Mouse (Mus musculus): ENCODE measurements around the gene Btbd9. TPM values are rescaled to one million over a fixed set of nuclear protein-coding genes. Genes with fewer than 3 reads are reported as not detected.

The Btbd9 gene
- total and polyA plus RNA-seq, 2 experiments from 2014 or later = 85.5 to 138 TPM

DNA sequence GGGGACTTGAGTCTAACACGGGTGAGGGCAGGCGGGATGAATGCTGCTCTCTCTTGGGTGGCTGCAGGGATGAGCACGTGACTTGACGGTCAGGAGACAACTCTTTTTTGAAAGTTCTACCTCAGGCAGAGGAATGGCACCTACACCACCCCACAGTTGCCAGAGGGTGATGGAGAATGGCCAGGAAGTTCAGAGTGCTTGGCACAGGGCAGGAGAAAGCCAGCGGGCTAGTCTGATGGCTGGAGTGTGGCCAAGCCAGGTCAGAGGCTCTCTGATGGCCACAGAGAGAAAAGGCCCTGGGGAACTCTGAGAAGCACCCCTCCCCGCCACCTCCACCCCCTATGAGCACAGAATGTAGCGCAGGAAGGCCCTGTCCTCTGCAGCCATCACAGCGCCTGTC is 366.0 kb downstream of the Btbd9 start:
- WGBS = 91% methylated on average over 8 of the region's 8 CpGs
- H3K9me3 ChIP-seq (ENCODE audit: low read length) = no peaks in the 10 kb centered on the region
- H3K27ac ChIP-seq (ENCODE audit: low read depth, low read length) = no peak overlapping the region
- H3K27me3 ChIP-seq (ENCODE audit: insufficient read depth, low read length) = no peaks in the 10 kb centered on the region
- peaks cover 12% of the 10 kb centered on the region for H3K36me3 ChIP-seq (ENCODE audit: insufficient read depth, low read length)
- no peak for DNase-seq (ENCODE audit: low spot score)
- TF ChIP-seq CTCF (IDR thresholded peaks at IDR 0.05) = no peak
- H3K4me2 ChIP-seq (ENCODE audit: low read depth, low read length, poor library complexity, severe bottlenecking) = no peak overlapping the region
- peaks cover 4% of the 10 kb centered on the region for H3K4me1 ChIP-seq (ENCODE audit: insufficient read depth, low read length)
- no peak for ATAC-seq (ENCODE audit: low FRiP score)
- H3K4me3 ChIP-seq (ENCODE audit: low read depth, low read length) = no peak overlapping the region
- H3K9ac ChIP-seq (replicated peaks; ENCODE audit: low read length, poor library complexity, severe bottlenecking) = no peak overlapping the region

DNA sequence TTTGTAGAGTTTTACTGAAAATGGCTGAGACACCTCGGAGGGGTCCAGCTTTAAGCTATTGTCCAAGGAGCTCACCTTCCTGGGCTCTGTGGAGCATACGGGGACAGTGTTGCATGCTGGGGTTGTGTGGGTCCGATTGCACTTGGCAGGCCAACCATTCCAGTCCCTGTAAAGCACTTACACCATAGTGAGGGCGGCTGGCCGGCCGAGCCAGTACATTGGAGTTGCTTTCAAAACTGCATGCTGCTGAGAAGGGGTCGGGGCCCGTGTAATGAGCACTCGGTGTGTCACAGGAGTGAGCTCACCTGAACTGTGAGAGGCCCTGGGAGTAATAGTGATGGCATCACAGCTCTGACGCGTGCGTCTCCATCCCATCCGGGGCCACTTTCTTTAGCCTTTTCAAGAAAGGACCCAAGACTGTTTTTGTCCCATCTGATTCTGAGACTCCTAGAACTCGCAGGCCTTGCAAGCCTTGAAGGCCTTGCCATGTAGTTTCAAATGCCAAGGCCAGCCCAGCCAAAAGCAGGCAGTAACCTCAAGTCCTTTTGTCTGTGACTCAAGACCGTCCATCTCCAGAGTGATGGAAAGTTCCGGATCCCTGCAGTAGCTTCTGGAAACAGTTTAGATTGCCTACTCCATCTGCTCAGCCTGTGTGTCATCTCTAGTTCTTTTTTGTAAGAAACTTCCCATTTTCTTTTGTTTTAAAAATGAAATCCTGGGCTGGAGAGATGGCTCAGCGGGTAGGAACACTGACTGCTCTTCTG is 371.0 kb downstream of the Btbd9 start:
- Histone ChIP-seq H3K27ac (ENCODE audit: low read depth, low read length) (no peak overlapping the region), H3K27me3 (ENCODE audit: insufficient read depth, low read length) (no peaks in the 10 kb centered on the region), H3K36me3 (ENCODE audit: insufficient read depth, low read length) (peaks cover 7% of the 10 kb centered on the region), H3K9ac (replicated peaks; ENCODE audit: low read length, poor library complexity, severe bottlenecking) (0 out of 2 replicates have a peak overlapping the region, but pooled peaks have one; percentile 24), H3K4me3 (ENCODE audit: low read depth, low read length) (no peak overlapping the region), H3K4me2 (ENCODE audit: low read depth, low read length, poor library complexity, severe bottlenecking) (no peak overlapping the region), H3K4me1 (ENCODE audit: insufficient read depth, low read length) (peaks cover 25% of the 10 kb centered on the region), H3K9me3 (ENCODE audit: low read length) (no peaks in the 10 kb centered on the region)
- DNase-seq (ENCODE audit: low spot score) = no peak
- TF ChIP-seq CTCF (IDR thresholded peaks at IDR 0.05) = no peak
- WGBS = 88% methylated on average over 17 of the region's 17 CpGs
- no peak for ATAC-seq (ENCODE audit: low FRiP score)

DNA sequence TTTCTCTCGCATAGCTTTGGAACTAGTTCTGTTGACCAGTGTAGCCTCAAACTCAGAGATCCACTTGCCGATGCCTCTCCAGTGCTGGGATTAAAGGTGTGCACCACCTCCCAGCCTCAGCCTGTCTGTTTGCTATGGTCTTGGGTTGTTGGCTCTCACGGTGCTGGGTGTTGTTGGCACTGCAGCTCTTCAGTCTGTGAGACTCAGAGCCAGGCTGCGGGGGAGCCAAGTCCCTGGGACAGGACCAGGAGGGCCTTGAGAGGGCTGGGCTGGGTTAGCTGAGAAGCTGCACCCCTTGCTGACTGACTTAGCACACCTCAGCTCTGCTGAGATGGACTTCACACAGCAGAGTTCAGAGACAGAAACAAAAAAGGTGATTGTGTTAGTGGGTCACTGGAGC is 376.0 kb downstream of the Btbd9 start:
- H3K9ac ChIP-seq (replicated peaks; ENCODE audit: low read length, poor library complexity, severe bottlenecking) = no peak overlapping the region
- no peak for TF ChIP-seq CTCF (IDR thresholded peaks at IDR 0.05)
- no peak for ATAC-seq (ENCODE audit: low FRiP score)
- DNase-seq (ENCODE audit: low spot score) = no peak
- 59% methylated on average over 4 of the region's 4 CpGs for WGBS
- H3K27ac ChIP-seq (ENCODE audit: low read depth, low read length) = no peak overlapping the region
- no peak overlapping the region for H3K4me3 ChIP-seq (ENCODE audit: low read depth, low read length)
- no peak overlapping the region for H3K4me2 ChIP-seq (ENCODE audit: low read depth, low read length, poor library complexity, severe bottlenecking)
- no peaks in the 10 kb centered on the region for H3K27me3 ChIP-seq (ENCODE audit: insufficient read depth, low read length)
- H3K36me3 ChIP-seq (ENCODE audit: insufficient read depth, low read length) = no peaks in the 10 kb centered on the region
- no peaks in the 10 kb centered on the region for H3K9me3 ChIP-seq (ENCODE audit: low read length)
- peaks cover 34% of the 10 kb centered on the region for H3K4me1 ChIP-seq (ENCODE audit: insufficient read depth, low read length)

DNA sequence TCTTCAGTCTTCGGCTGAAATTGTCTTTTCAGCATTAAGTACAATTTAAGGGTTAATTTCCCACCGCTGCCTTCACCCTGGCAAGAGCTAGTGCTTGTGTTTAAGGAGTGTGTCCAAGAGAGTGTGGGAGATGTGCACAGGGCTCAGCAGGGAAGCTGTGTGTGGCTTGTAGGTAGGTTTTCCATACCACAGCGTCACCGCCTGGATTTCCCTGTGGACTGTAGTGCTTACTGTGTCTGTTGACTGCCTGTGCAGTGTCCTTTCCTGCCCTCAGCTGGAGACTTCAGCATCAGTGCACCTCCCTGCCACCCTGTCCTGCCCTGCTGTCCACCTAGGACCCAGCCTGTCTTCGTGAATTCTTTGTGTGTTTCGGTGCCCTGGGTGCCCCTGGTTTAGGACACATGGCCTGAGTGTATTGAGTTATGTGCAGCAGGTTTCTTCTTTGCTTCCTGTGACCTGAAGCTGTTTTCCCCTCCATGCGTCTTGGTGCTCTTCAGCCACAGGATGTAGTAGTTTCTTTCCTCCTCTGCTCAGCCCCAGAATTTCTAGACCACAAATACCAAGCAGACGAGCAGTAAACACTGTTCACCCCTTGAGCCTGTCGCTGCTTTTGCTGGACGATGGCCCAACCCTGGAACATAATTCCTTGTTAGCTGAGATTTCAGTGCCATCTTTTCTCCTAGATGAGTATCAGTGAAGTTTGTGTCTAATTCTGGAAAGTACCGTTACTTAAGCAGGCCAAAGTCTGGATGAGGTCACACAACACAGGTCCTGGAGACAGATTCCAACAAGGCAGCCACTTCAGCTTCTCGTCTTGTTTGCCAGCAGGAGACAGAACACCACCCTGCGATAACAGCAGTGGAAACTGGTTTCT is 376.7 kb downstream of the Btbd9 start:
- Histone ChIP-seq H3K9ac (replicated peaks; ENCODE audit: low read length, poor library complexity, severe bottlenecking) (no peak overlapping the region), H3K4me3 (ENCODE audit: low read depth, low read length) (no peak overlapping the region), H3K27me3 (ENCODE audit: insufficient read depth, low read length) (no peaks in the 10 kb centered on the region), H3K4me2 (ENCODE audit: low read depth, low read length, poor library complexity, severe bottlenecking) (no peak overlapping the region), H3K4me1 (ENCODE audit: insufficient read depth, low read length) (peaks cover 39% of the 10 kb centered on the region), H3K27ac (ENCODE audit: low read depth, low read length) (no peak overlapping the region; the same call in 1 of the 2 replicates), H3K9me3 (ENCODE audit: low read length) (no peaks in the 10 kb centered on the region), H3K36me3 (ENCODE audit: insufficient read depth, low read length) (no peaks in the 10 kb centered on the region)
- ATAC-seq (ENCODE audit: low FRiP score) = no peak
- no peak for DNase-seq (ENCODE audit: low spot score)
- 71% methylated on average over 13 of the region's 13 CpGs for WGBS
- TF ChIP-seq CTCF (IDR thresholded peaks at IDR 0.05) = peak; percentile 22

DNA sequence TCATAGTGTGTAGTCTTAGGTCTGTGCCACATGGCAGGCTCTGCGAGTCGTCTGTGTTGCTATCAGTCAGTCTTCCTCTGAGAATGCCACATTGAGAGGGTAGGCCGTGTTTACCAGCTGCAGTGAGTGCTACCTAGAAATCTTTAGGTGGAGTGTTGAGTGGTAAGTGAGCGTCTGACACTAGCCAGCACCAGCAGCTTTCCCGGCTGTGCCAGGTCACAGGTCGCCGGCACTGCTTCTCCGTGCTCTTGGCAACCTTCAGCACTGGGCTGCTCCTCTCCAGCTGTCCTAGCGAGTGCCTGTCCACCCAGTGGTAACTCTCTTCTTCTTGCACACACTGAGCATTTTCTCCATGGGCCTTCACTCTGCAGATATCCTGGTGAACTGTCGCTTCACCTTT is 377.9 kb downstream of the Btbd9 start:
- no peak for ATAC-seq (ENCODE audit: low FRiP score)
- DNase-seq (ENCODE audit: low spot score) = no peak
- no peak overlapping the region for H3K9ac ChIP-seq (replicated peaks; ENCODE audit: low read length, poor library complexity, severe bottlenecking)
- no peaks in the 10 kb centered on the region for H3K9me3 ChIP-seq (ENCODE audit: low read length)
- no peak overlapping the region for H3K4me3 ChIP-seq (ENCODE audit: low read depth, low read length)
- no peak for TF ChIP-seq CTCF (IDR thresholded peaks at IDR 0.05)
- no peak overlapping the region for H3K27ac ChIP-seq (ENCODE audit: low read depth, low read length)
- H3K36me3 ChIP-seq (ENCODE audit: insufficient read depth, low read length) = no peaks in the 10 kb centered on the region
- no peak overlapping the region for H3K4me2 ChIP-seq (ENCODE audit: low read depth, low read length, poor library complexity, severe bottlenecking)
- peaks cover 36% of the 10 kb centered on the region for H3K4me1 ChIP-seq (ENCODE audit: insufficient read depth, low read length)
- H3K27me3 ChIP-seq (ENCODE audit: insufficient read depth, low read length) = no peaks in the 10 kb centered on the region
- 77% methylated on average over 10 of the region's 10 CpGs for WGBS

All from midbrain, postnatal 0 days (tissue).